Mouse (Mus musculus): Measurements from ENCODE around the gene Tprgl.

Gene Tprgl

GRCm38 (mm10) chr4:154116421-154116820 is 44.0 kb downstream of the Tprgl start:
- no peak for DNase-seq

- no peak for DNase-seq
These were observed 50.6 kb downstream of the Tprgl start for GRCm38 (mm10) chr4:154109850-154110243.

DNA sequence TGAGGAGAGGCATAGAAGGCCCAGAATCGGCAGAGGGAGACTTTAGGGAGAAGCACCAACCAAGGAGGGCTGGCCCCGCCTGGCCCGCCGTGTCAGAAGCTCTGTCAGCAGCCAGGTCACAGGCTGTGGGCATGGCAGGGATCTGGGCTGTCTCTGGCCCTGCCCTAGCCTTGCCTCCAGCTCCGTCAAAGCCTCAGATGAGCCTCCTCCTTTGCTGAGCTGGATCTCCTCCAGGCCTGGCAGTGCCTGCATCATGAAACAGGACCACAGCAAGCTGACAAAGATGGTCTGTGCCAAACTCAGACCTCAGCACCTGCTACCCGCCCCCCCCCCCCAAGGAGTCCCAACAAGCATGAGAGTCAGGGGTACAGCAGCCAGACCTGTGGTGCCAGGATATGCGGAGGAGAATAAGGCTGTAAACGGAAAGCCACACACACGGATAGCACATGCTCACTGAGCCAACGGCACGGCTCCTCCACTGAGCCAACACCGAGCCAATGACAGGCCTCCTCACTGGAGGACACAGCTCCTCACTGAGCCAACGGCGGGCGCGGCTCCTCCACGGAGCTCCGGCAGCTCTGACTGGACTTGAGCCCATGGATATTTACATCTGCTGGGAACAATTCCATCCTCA is 51.1 kb downstream of the Tprgl start:
- DNase-seq: peak; percentile 72 to 78
